Mouse (Mus musculus) heart, embryonic 11.5 days (tissue): ENCODE measurements around the gene Tnrc18. TPM values are rescaled to one million over a fixed set of nuclear protein-coding genes. Genes with fewer than 3 reads are reported as not detected.

Experiments
- ATAC-seq: fragments of 200-750 bp; cut with Nextera tagmentation; replicated peaks from 2 replicates; pipeline ENCODE4 v1.8.0; 2017; ENCODE audit warnings: moderate library complexity; ENCODE audit not compliant: insufficient number of reproducible peaks, low FRiP score, low TSS enrichment
- H3K27ac ChIP-seq: fragments of 300-500 bp; sonication (generic); 2 replicates; pipeline ENCODE4 v1.5.1; 2014; ENCODE audit warnings: mild to moderate bottlenecking, low read depth, low read length
- H3K27me3 ChIP-seq: fragments of 300-500 bp; sonication (generic); 2 replicates; pipeline ENCODE4 v1.6.1; 2014; ENCODE audit warnings: mild to moderate bottlenecking, low read length, mixed read lengths; ENCODE audit not compliant: control insufficient read depth, insufficient read depth
- H3K36me3 ChIP-seq: fragments of 300-500 bp; sonication (generic); 2 replicates; pipeline ENCODE4 v1.6.1; 2014; ENCODE audit warnings: mild to moderate bottlenecking, low read length, moderate library complexity, mixed read lengths; ENCODE audit not compliant: control insufficient read depth, insufficient read depth
- H3K4me1 ChIP-seq: fragments of 300-500 bp; sonication (generic); 2 replicates; pipeline ENCODE4 v1.6.1; 2014; ENCODE audit warnings: low read length; ENCODE audit not compliant: control insufficient read depth, insufficient read depth
- H3K4me2 ChIP-seq: fragments of 300-500 bp; sonication (generic); 2 replicates; pipeline ENCODE4 v1.6.1; 2014; ENCODE audit warnings: mild to moderate bottlenecking, moderate library complexity
- H3K4me3 ChIP-seq: fragments of 300-500 bp; sonication (generic); 2 replicates; pipeline ENCODE4 v1.5.1; 2014; ENCODE audit warnings: low read depth, low read length
- H3K9ac ChIP-seq: fragments of 300-500 bp; sonication (generic); 2 replicates; pipeline ENCODE4 v1.6.1; 2014; ENCODE audit warnings: mild to moderate bottlenecking, low read depth, low read length, moderate library complexity
- H3K9me3 ChIP-seq: fragments of 300-500 bp; sonication (generic); replicated peaks from 2 replicates; pipeline ENCODE4 v1.6.1; 2016; ENCODE audit warnings: low read length; ENCODE audit not compliant: control insufficient read depth
- WGBS: fragments of 180-500 bp; shearing (Covaris S2); extraction: QIAGEN DNeasy Blood & Tissue Kit; methylation state at CpG from one replicate; pipeline ENCODE4 v1.1.7; 2014; ENCODE audit not compliant: insufficient replicate concordance; 5-methylcytosine and 5-hydroxymethylcytosine counted together
- polyA plus RNA-seq: library from polyadenylated mRNA; unstranded; fragments of >200 nt; fragmentation: Nextera tagmentation; extraction: Ambion mirVana; gene quantifications from 2 replicates; pipeline ENCODE4 v1.2.1, GENCODE M21; 2014

Tnrc18 gene
- polyA plus RNA-seq, 1 experiment from 2014 or later, result 23.5 TPM

- no peak overlapping the region for H3K4me2 ChIP-seq
- no peaks in the 10 kb centered on the region for H3K27me3 ChIP-seq
- H3K36me3 ChIP-seq, result peaks cover 23% of the 10 kb centered on the region
- ATAC-seq, result no peak
- no peak overlapping the region for H3K4me3 ChIP-seq
- WGBS, result 70% methylated on average over 11 of the region's 11 CpGs
- H3K4me1 ChIP-seq, result peaks cover 6% of the 10 kb centered on the region; the same call in 1 of the 2 replicates
- H3K9ac ChIP-seq, result no peak overlapping the region
- no peaks in the 10 kb centered on the region for H3K9me3 ChIP-seq
- no peak overlapping the region for H3K27ac ChIP-seq
Observed at GRCm38 (mm10) chr5:142750173-142750572, 67.3 kb downstream of the Tnrc18 start.

- no peak overlapping the region; the same call in 1 of the 2 replicates for H3K27ac ChIP-seq
- peaks cover 42% of the 10 kb centered on the region for H3K36me3 ChIP-seq
- no peak overlapping the region for H3K4me3 ChIP-seq
- H3K27me3 ChIP-seq, result no peaks in the 10 kb centered on the region
- peaks cover 6% of the 10 kb centered on the region; the same call in 1 of the 2 replicates for H3K4me1 ChIP-seq
- WGBS, result 74% methylated on average over 12 of the region's 12 CpGs
- H3K9me3 ChIP-seq, result no peaks in the 10 kb centered on the region
- H3K4me2 ChIP-seq, result no peak overlapping the region
- no peak overlapping the region for H3K9ac ChIP-seq
- no peak for ATAC-seq
Observed at GRCm38 (mm10) chr5:142747026-142747629, 70.3 kb downstream of the Tnrc18 start.

- no peak for ATAC-seq
- WGBS, result 82% methylated on average over 8 of the region's 8 CpGs
- H3K36me3 ChIP-seq, result peaks cover 54% of the 10 kb centered on the region
- no peak overlapping the region for H3K4me2 ChIP-seq
- no peaks in the 10 kb centered on the region for H3K4me1 ChIP-seq
- H3K27me3 ChIP-seq, result no peaks in the 10 kb centered on the region
- no peaks in the 10 kb centered on the region for H3K9me3 ChIP-seq
- H3K9ac ChIP-seq, result no peak overlapping the region
- H3K4me3 ChIP-seq, result no peak overlapping the region
- no peak overlapping the region for H3K27ac ChIP-seq
Observed at GRCm38 (mm10) chr5:142739941-142740340, 77.5 kb downstream of the Tnrc18 start.

GRCm38 (mm10) chr5:142731916-142732315, 85.5 kb downstream of the Tnrc18 start:
- Histone ChIP-seq H3K4me3 (no peak overlapping the region), H3K9ac (no peak overlapping the region), H3K4me1 (no peaks in the 10 kb centered on the region), H3K9me3 (no peaks in the 10 kb centered on the region), H3K4me2 (no peak overlapping the region), H3K27me3 (no peaks in the 10 kb centered on the region), H3K36me3 (peaks cover 74% of the 10 kb centered on the region), H3K27ac (no peak overlapping the region)
- no peak for ATAC-seq
- 93% methylated on average over 11 of the region's 11 CpGs for WGBS

GRCm38 (mm10) chr5:142730295-142730694, 87.2 kb downstream of the Tnrc18 start:
- Histone ChIP-seq H3K9me3 (no peaks in the 10 kb centered on the region), H3K9ac (no peak overlapping the region), H3K36me3 (peaks cover 76% of the 10 kb centered on the region), H3K27ac (no peak overlapping the region), H3K4me2 (no peak overlapping the region), H3K4me1 (no peaks in the 10 kb centered on the region), H3K27me3 (no peaks in the 10 kb centered on the region), H3K4me3 (no peak overlapping the region)
- ATAC-seq, result no peak
- WGBS, result 90% methylated on average over 12 of the region's 12 CpGs

GRCm38 (mm10) chr5:142728301-142728700, 89.2 kb downstream of the Tnrc18 start:
- 0 out of 2 replicates have a peak, but pooled peaks cover 3% of the 10 kb centered on the region for H3K4me1 ChIP-seq
- no peak overlapping the region for H3K4me3 ChIP-seq
- ATAC-seq, result no peak
- H3K9me3 ChIP-seq, result no peaks in the 10 kb centered on the region
- H3K36me3 ChIP-seq, result peaks cover 68% of the 10 kb centered on the region
- 93% methylated on average over 16 of the region's 16 CpGs for WGBS
- no peaks in the 10 kb centered on the region for H3K27me3 ChIP-seq
- H3K27ac ChIP-seq, result no peak overlapping the region
- no peak overlapping the region for H3K4me2 ChIP-seq
- H3K9ac ChIP-seq, result no peak overlapping the region

- Histone ChIP-seq H3K36me3 (peaks cover 56% of the 10 kb centered on the region), H3K4me2 (no peak overlapping the region), H3K4me1 (peaks cover 3% of the 10 kb centered on the region; the same call in 1 of the 2 replicates), H3K27ac (no peak overlapping the region), H3K9me3 (no peaks in the 10 kb centered on the region), H3K4me3 (no peak overlapping the region), H3K27me3 (no peaks in the 10 kb centered on the region), H3K9ac (no peak overlapping the region)
- WGBS, result 80% methylated on average over 6 of the region's 6 CpGs
- ATAC-seq, result no peak
Observed at GRCm38 (mm10) chr5:142726748-142727147, 90.7 kb downstream of the Tnrc18 start.

- Histone ChIP-seq H3K4me2 (no peak overlapping the region), H3K4me1 (peaks cover 3% of the 10 kb centered on the region; the same call in 1 of the 2 replicates), H3K36me3 (peaks cover 38% of the 10 kb centered on the region), H3K9me3 (no peaks in the 10 kb centered on the region), H3K4me3 (no peak overlapping the region), H3K9ac (no peak overlapping the region), H3K27me3 (no peaks in the 10 kb centered on the region), H3K27ac (no peak overlapping the region)
- WGBS, result 88% methylated on average over 7 of the region's 7 CpGs
- ATAC-seq, result no peak; the same call in 1 of the 2 replicates
Observed at GRCm38 (mm10) chr5:142724265-142724664, 93.2 kb downstream of the Tnrc18 start.
